Mouse (Mus musculus): ENCODE data around the gene Prcp.

DNA sequence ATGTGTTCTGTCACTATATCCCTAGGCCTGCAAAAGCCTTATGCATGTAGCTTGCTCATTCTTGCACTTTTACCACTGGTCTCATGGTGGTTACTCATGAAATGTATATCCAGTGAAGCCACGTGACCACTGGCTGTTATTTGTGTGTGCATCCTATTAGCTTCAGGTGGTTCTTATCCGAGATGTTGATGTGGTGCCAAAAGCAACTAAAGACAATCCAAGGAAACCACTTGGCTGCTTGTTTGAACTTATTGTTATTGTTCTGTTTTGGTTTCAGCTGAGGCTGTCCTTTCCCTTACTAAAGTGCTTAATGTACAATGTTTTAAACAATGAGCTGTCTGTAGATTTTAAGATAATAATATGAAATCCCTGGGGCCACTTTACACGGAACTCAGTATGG is 85.5 kb downstream of the Prcp start:
- TF ChIP-seq CTCF (IDR thresholded peaks at IDR 0.05) (no peak), EP300 (IDR thresholded peaks at IDR 0.05) (no peak)

All from lung, postnatal 0 days (tissue).